Mouse (Mus musculus): ENCODE measurements at regions not wholly inside any gene's neighbourhood (a gene's known extent, or its start where the extent isn't known, plus 50 kb on each side); places are given as distances from the start of the nearest gene placed in this dataset.
"Not testable (repeated sequence)": the region's sequence is repeated elsewhere in the genome, so short reads cannot be mapped to it uniquely, and the experiment has no call there.

DNA sequence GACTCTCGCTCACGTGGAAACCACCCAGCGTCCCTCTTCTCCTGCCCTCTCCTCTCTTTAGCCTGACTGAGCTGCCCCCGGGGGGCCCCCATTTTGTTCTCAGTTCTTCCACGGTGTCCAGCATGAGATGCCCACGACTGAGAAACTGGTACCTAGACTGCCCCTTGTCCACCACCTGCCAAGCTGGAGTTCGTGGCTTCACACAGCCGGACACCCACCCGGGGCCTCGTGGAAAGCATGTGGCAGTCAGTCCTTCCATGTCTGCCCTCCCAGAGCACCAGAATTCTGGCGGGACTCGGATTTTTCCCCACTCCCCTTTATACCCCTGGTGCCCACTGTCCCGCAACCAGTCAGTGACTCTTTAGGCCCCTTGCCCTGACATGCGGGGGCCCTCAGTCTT lies 86.9 kb upstream of the Lemd2 start:
- no peak for DNase-seq
- intact Hi-C loops (cut with DNase I), result no loop called here

- intact Hi-C loops (cut with DNase I), result no loop called here
Measured at GRCm38 (mm10) chr17:27290311-27290710, 86.0 kb upstream of the Lemd2 start.

DNA sequence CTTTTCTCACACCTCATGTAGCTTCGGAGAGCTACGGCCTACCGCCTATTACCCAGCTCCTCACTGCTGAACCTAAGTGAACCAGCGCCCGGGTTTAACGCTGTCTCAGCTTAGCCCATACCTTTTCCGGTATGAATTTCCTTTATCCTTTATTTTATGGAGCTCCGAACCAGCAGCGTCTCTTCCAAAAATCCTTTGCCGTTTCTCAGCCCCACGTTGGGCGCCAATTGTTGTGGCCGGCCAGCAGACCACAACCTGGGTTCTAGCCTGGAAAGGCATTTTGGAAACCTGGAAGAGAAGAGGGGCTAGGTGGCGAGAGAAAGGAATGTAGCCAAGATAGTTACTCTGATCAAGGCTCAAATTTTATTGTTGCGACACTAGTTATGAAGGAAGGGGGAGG lies 85.5 kb upstream of the Lemd2 start:
- intact Hi-C loops (cut with DNase I); DNase-seq: not testable (repeated sequence)

More at GRCm38 (mm10) chr17:27290311-27290710, 86.0 kb upstream of the Lemd2 start:
- DNase-seq, result no peak

DNA sequence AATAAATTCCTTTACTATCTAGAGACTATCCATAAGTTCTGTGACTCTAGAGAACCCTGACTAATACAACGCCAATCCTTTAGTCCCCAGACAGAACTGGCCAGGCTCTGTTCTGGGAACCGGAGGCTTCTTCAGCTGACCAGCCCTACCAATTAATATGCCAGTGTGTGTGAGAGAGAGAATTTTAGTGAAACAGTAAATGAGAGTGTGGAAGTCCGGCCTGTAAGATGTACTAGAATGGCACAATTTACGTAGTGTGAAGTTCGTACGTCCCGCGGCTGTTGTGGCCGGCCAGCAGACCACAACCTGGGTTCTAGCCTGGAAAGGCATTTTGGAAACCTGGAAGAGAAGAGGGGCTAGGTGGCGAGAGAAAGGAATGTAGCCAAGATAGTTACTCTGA lies 83.7 kb upstream of the Lemd2 start:
- intact Hi-C loops (cut with DNase I); DNase-seq: not testable (repeated sequence)

- DNase-seq, result no peak
- intact Hi-C loops (cut with DNase I), result no loop called here
Measured at GRCm38 (mm10) chr17:27281241-27281640, 77.0 kb upstream of the Lemd2 start.

- DNase-seq; intact Hi-C loops (cut with DNase I): not testable (repeated sequence)
Measured at GRCm38 (mm10) chr17:27279491-27280288, 75.4 kb upstream of the Lemd2 start.

DNA sequence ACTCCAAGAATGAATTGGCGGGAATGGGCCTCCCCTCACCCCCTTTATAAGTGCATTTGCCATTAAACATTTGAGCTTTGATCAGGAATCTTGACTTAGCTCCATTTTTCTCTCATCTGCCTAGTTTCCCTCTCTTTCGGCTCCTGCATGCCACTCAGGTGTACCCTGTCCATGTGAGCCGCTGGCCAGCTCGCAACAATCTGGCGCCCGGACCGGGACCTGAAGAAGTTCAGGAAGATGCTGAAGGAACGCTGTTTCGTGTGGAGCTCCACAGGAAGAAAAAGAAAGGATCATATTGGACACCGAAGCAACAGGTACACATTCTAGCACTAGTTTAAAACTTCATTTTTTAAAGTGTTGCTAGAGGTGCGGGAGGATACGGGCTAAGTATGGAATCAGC lies 73.5 kb upstream of the Lemd2 start:
- intact Hi-C loops (cut with DNase I), result not testable (repeated sequence)

GRCm38 (mm10) chr17:27271756-27272155 lies 67.5 kb upstream of the Lemd2 start:
- DNase-seq; intact Hi-C loops (cut with DNase I): not testable (repeated sequence)

More for the DNA sequence above, 73.5 kb upstream of the Lemd2 start:
- DNase-seq, result not testable (repeated sequence)

GRCm38 (mm10) chr17:27270776-27271175 lies 66.5 kb upstream of the Lemd2 start:
- DNase-seq; intact Hi-C loops (cut with DNase I): not testable (repeated sequence)

GRCm38 (mm10) chr17:27264607-27265006 lies 60.3 kb upstream of the Lemd2 start:
- intact Hi-C loops (cut with DNase I); DNase-seq: not testable (repeated sequence)

DNA sequence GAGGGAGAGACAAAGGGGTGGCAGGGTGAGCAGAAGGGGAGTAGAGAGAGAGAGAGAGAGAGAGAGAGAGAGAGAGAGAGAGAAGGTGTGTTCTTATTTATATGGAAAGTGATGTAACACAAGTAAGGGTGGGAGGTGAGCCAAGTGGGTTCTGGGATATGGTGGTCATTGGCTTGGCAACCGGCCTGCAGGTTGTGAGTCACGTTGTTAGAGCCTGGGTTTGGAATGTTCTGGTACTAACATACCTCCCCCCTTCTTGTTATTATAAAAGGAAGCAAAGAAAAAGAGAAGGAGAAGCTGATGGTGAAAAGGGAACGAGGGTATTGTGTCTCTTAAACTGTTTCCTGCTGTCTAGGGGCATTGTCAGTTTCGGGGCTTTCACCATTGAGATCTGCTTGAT lies 58.3 kb upstream of the Lemd2 start:
- DNase-seq, result no peak
- intact Hi-C loops (cut with DNase I), result no loop called here

DNA sequence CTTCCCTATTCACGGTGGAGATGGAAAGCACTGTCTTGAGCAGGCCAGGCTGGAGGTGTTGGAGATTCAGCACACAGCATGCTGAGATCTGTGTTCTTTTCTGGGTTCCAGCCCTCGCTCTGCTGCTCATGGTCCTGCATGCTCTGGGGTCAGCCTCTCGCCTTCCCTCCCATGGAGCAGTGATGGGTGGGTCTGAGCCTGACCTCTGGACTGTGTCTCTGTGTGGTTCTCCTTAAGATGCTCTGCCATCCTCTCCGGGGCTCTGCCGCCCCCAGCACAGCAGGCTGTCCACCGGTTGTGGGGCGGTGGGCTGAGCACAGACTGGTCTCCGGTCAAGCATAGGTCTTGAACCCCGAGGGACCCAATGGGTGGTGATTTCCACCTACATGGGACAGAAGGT lies 57.7 kb upstream of the Lemd2 start:
- intact Hi-C loops (cut with DNase I), result no loop called here
- no peak for DNase-seq

DNA sequence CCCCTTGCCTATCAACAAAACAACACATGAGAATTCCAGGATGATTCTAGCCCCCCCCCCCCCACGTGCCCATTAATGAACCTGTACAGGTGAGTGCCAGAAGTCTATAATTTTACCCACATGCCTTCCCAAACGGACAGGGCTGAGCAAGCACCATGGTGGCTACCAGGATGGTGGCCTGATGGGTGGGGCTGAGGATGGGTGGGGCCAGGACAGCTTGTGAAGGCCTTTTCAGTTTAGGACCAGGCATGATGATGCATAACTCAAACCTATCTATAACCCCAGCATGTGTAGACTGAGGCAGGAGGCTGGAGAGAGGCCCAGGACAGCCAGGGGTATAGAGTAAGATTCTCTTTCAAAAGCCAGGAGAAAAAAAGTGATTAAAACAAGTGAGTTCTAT lies 57.0 kb upstream of the Lemd2 start:
- intact Hi-C loops (cut with DNase I), result no loop called here

DNA sequence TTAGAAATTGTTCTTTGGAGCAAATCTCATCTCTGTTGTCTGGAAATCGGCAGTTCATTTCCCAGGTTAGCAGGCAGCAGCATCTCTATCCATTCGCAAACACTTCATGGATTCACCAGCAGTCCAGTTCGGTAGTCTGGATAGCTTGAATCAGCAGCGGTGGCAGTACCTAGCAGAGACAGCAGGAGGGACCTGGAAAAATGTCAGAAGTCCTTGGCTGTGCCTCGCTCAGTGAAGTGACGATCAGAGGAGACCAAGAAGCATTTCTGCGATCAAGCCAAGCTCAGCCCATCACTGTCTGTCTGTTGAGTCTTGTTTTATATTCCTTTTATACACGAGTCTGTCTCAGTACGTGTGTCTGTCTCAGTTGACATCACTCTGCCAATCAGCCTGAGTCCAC lies 55.8 kb upstream of the Lemd2 start:
- intact Hi-C loops (cut with DNase I), result no loop called here
- DNase-seq, result no peak

More for the DNA sequence above, 57.0 kb upstream of the Lemd2 start:
- no peak for DNase-seq

GRCm38 (mm10) chr17:27257345-27257744 lies 53.1 kb upstream of the Lemd2 start:
- peak in 1 of 2 experiments; percentile 46 for DNase-seq
- intact Hi-C loops (cut with DNase I), result loop anchor here (5.0 kb wide), 1 partner anchor 265 kb away; the partner anchor contains the start of gene Grm4

DNA sequence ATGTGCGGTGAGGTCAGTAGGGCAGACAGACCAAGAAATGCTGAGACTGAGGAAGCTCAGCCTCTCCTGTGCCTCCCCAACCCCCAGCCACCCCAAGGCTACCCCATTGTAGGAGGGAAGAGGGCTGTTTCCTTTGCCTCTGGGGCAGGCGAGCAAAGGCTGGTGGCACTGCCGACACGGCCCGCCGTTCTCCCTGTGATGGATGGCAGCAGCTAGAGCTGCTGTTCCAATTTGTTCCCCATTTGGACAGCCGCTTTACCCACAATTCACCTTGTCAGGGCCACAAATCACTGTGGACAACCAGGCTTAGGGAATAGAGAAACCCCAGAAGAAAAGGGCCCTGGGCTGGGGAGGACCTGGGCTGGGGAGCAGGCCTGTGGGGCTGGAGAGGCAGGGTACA lies 51.5 kb upstream of the Lemd2 start:
- intact Hi-C loops (cut with DNase I), result loop anchor here (5.0 kb wide), 1 partner anchor 266 kb away; the partner anchor contains the start of gene Grm4
- no peak for DNase-seq

Small RNA genes in the stretch of these regions (microRNA-seq; reads per million reads assigned to microRNA genes)
- gene Mir7214, result 0 reads per million in 2 experiments
- 0 reads per million in 2 experiments for gene Mir7216
- 0 reads per million in 2 experiments for gene Mir7217
- 0 reads per million in 2 experiments for gene Mir7218
